Mouse (Mus musculus) heart, postnatal 10 days (tissue): ENCODE data around the gene Daam2. TPM values are rescaled to one million over a fixed set of nuclear protein-coding genes. Genes with fewer than 3 reads are reported as not detected.

ENCODE experiments used
- DNase-seq, 2 experiments: peaks; one replicate each; pipeline ENCODE4 v3.0.0; 2021
- intact Hi-C: fragments of 180-260 bp; cut with DNase I; formaldehyde crosslinking; loops from one replicate; pipeline ENCODE4 v1.15.1; 2025
- total RNA-seq, 2 experiments: library from RNA; stranded (reverse); gene quantifications; 2 replicates each; pipeline ENCODE4 v1.2.3; 2021

Daam2 gene
- total RNA-seq, 2 experiments from 2014 or later, result 14.2 to 16.3 TPM

- intact Hi-C loops, result no loop called here
- DNase-seq, result no peak
Observed at GRCm38 (mm10) chr17:49436631-49437030, 127.5 kb downstream of the Daam2 start.

GRCm38 (mm10) chr17:49435081-49435480 lies 129.1 kb downstream of the Daam2 start:
- DNase-seq, result no peak
- intact Hi-C loops, result no loop called here

DNA sequence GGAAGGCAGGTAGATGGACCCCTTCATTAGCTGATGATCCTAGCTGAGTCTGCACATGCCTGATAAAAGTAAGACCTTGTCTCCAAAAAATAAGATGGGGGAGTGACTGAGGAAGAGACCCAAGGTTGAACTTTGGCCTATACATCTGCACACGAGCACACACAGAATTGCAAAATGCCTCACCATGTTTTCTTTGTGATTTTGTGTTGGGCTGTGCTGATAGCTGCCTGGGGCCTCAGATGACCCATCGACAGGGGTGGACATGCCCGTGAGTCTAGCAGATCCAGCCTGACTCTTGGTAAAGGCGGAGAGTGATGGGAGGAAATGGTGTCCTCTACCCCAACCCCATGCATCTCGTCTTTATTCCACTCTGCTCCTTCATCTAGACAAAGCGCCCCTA lies 129.9 kb downstream of the Daam2 start:
- intact Hi-C loops, result no loop called here
- DNase-seq, result no peak

- intact Hi-C loops, result no loop called here
Observed at GRCm38 (mm10) chr17:49433071-49433470, 131.1 kb downstream of the Daam2 start.

DNA sequence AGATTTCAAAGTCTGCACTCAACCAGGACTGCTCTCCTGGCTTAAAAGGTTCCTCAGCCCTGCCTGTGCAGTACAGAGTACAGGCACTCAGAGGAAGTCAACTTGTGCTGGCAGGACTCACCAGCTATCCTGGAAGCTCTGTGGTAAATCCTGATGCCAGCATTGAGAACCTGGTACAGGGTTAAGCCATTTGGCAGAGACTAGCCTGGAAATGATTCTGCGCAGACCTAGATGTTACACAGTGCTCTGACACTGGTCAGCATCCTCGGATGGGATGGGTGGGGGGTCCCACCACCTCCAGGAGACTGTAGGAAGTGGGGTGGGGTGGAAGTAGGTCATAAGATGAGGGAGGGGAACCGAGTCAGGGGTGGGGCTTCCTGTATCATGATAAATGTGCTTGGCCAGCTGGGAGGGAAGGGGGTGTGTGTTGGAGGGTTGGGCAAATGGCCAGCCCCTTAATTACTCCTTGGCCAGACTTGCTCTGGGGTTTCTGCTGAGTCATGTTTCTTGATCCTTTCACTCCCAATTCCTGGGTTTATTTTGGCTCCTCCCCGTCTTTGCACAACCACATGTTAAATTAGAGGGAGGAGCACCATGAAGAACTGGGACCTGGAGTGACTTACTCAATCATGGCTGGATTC lies 132.0 kb downstream of the Daam2 start:
- intact Hi-C loops, result no loop called here
- DNase-seq, result peak; percentile 63 to 72

More at GRCm38 (mm10) chr17:49433071-49433470, 131.1 kb downstream of the Daam2 start:
- no peak for DNase-seq

GRCm38 (mm10) chr17:49431176-49431575 lies 133.0 kb downstream of the Daam2 start:
- intact Hi-C loops, result no loop called here
- no peak for DNase-seq

- no peak for DNase-seq
- intact Hi-C loops, result no loop called here
Observed at GRCm38 (mm10) chr17:49430136-49430535, 134.0 kb downstream of the Daam2 start.

- intact Hi-C loops, result no loop called here
- DNase-seq, result no peak
Observed at GRCm38 (mm10) chr17:49429471-49430129, 134.5 kb downstream of the Daam2 start.

GRCm38 (mm10) chr17:49428751-49429415 lies 135.3 kb downstream of the Daam2 start:
- peak; percentile 27 to 31 for DNase-seq
- intact Hi-C loops, result no loop called here

- peak; percentile 97 for DNase-seq
Observed at GRCm38 (mm10) chr17:49428239-49428688, 135.9 kb downstream of the Daam2 start, which contains the start of gene Mocs1. TSS of gene Mocs1 (plus strand) at chr17:49428362.

DNA sequence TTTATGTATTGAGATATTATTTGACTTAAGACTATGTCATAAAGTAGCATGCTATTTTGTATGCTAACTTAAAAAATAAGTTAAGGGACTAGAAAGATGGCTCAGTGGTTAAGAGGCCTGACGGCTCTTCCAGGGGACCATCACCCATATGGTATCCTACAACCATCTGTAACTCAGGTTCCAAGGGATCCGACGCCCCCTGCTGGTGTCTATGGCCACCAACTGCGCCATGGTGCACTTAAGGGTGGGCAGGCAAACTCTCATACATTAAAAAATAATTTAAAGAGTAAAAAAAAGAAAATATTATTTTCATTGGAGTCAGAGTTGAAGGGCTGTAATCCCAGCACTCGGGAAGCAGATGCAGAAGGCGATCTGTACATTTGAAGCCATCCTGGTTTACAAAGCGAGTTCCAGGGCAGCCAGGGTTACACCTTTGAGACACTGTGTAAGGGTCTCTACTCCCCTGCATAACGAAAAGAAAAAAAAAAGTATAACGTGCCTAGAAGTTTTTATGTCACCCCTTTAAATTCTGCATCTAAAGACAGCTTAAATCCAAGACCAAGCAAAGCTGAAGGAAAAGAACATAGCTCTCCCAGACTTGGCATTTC lies 136.4 kb downstream of the Daam2 start:
- DNase-seq, result no peak
- intact Hi-C loops, result no loop called here

More at GRCm38 (mm10) chr17:49428239-49428688, 135.9 kb downstream of the Daam2 start, which contains the start of gene Mocs1:
- intact Hi-C loops, result no loop called here

GRCm38 (mm10) chr17:49423872-49424271 lies 140.3 kb downstream of the Daam2 start:
- no peak for DNase-seq
- intact Hi-C loops, result no loop called here

- intact Hi-C loops, result no loop called here
- no peak for DNase-seq
Observed at GRCm38 (mm10) chr17:49423067-49423325, 141.1 kb downstream of the Daam2 start.

DNA sequence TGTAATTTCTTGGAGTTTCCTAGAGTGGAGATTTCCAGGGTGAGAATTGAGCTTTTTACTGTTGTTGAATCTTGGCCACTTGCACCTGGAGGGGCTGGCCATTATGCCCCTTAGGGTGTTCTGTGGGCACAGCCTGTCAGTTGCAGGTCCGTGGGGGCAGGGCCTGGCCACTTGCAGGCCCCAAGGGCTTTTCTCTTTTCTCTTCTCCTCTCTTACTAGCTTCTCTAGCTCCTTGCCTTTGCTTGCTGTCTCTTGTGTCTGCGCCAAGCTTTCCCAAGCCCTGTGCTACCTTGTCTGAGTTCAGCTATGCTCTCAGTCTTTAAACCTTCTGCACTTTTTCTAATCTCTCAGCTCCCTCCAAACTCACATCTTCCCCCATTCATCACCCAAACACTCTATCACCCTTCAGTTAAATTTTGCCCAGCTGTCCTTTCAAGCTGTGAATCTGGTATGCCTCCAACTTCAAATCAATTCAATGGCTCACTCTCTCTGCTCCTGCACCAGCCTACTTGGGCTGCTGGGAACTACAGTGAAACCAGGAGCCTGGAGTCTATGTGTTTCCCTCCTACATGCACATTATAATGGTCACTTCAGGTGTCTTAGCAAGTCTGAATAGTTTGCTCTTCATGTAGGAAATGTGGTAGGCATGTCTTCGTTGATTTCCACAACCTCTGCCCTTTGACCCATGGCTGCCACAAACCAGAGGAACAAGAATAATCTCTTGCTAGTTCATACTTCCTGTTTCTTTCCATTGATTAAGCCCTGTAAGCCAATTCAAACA lies 141.7 kb downstream of the Daam2 start:
- DNase-seq, result no peak
- intact Hi-C loops, result no loop called here

GRCm38 (mm10) chr17:49419813-49420212 lies 144.3 kb downstream of the Daam2 start:
- intact Hi-C loops, result no loop called here
- DNase-seq, result no peak

DNA sequence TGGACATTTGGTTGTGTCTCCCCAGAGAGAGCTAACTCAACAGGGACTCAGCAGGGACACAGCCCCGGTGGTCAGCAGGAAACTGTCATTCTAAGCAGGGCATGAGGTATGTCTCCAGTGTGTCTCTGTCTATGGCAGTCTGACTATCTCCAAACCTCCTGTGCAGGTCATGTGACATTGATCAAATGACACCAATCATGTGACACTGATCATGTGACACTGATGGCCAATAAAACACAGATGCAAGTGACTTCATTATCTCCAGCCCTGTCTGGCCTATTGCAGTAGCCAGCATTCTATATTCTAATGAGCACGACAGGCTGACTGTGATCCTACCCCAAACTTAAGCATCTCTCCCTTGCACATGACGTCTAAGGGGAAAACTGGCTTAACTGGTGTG lies 147.9 kb downstream of the Daam2 start:
- DNase-seq, result no peak
- intact Hi-C loops, result no loop called here

GRCm38 (mm10) chr17:49413554-49413953 lies 150.6 kb downstream of the Daam2 start:
- intact Hi-C loops, result no loop called here
- no peak for DNase-seq

DNA sequence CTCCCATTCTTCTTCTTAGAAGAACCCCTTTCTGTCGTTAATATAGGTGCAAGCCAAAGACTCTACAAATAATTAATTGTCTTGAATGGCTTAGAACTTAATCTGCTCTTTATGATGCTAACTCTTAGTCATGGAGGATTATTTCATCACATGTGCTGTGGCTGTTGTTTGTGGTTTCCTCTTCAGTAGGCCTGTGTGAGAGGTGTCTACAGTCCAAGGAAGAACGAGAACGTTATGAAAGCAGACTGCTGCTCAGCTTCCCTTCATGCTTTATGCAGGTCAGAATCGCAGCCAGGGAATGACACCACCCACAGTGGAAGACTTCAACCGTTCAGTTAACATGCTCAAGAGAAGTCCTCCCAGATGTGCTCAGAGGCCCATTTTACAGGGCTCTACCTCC lies 151.2 kb downstream of the Daam2 start:
- intact Hi-C loops, result no loop called here
- no peak for DNase-seq
